Mouse (Mus musculus): ENCODE results near the gene Cpa1. TPM values are rescaled to one million over a fixed set of nuclear protein-coding genes. Genes with fewer than 3 reads are reported as not detected.

Cpa1 gene
- total RNA-seq, 2 experiments from 2014 or later, result not detected

DNA sequence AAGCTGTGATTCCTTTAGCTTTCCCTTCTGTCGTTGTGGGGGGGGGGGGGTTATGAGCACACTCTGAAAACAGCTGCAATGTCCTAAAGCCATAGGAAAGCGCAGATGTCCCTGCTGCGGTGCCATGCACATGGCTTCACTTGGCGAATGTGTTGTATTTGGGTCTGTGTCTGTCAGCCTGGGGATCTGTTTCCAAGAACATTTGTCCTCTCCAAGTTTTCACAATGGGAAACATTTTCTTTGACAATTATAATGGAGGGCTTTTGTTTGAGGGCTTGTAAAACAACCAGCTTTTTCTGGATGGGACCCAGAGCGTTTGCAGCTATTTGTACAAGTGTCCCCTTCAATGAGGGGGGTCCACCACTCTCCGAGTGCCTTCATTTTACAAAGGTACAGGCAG, 24.8 kb upstream of the Cpa1 start:
- intact Hi-C loops (cut with DNase I), result no loop called here
- TF ChIP-seq CTCF (IDR thresholded peaks at IDR 0.05), result no peak
- no peak for DNase-seq

DNA sequence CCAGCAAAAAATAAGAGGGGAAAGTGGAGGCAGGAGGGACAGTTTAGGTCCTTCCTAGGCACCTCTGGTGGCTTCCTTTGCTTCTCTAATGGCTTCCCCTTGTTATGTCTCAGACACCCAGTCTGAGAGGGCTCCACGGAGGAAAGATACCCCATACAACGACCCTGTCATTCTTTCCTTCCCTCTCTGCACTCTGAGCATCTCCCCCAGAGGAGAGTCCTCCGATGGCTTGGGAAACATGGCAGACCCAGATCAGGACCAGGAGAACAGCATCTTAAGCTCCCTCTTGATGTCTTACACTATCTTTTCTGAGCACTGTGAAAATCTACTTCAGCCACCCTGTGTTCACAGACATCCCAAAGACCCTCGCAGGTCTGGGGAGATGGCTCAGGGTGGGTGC, 23.3 kb upstream of the Cpa1 start:
- intact Hi-C loops (cut with DNase I), result no loop called here
- no peak for DNase-seq
- Histone ChIP-seq H3K4me3 (no peak overlapping the region), H3K27ac (no peak overlapping the region)
- no peak for TF ChIP-seq CTCF (IDR thresholded peaks at IDR 0.05)

More for the DNA sequence above, 24.8 kb upstream of the Cpa1 start:
- Histone ChIP-seq H3K4me3 (no peak overlapping the region), H3K27ac (no peak overlapping the region)

DNA sequence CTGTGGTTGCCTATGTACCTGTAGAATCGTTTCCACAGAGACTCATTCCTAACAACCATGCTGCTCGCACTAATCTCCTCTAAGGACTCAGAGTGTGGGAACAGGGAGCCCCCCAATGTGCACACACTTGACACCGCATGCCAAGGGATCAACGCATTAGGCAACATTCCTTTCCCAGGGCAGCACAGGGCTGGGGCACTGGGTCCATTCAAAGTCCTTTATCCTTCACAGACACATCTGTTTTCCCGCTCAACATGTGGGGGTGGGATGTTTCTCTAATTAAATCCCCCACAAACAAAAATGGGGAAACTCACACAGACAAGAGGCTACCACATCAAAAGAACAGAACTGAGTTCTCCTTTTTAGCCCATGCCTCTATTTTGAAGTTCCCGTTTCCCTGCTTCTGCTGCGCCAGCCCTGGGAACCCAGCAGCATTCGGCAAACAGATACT, 22.5 kb upstream of the Cpa1 start:
- intact Hi-C loops (cut with DNase I), result no loop called here
- Histone ChIP-seq H3K4me3 (0 out of 2 replicates have a peak overlapping the region, but pooled peaks have one; percentile 13), H3K27ac (no peak overlapping the region)
- no peak for DNase-seq
- no peak for TF ChIP-seq CTCF (IDR thresholded peaks at IDR 0.05)

DNA sequence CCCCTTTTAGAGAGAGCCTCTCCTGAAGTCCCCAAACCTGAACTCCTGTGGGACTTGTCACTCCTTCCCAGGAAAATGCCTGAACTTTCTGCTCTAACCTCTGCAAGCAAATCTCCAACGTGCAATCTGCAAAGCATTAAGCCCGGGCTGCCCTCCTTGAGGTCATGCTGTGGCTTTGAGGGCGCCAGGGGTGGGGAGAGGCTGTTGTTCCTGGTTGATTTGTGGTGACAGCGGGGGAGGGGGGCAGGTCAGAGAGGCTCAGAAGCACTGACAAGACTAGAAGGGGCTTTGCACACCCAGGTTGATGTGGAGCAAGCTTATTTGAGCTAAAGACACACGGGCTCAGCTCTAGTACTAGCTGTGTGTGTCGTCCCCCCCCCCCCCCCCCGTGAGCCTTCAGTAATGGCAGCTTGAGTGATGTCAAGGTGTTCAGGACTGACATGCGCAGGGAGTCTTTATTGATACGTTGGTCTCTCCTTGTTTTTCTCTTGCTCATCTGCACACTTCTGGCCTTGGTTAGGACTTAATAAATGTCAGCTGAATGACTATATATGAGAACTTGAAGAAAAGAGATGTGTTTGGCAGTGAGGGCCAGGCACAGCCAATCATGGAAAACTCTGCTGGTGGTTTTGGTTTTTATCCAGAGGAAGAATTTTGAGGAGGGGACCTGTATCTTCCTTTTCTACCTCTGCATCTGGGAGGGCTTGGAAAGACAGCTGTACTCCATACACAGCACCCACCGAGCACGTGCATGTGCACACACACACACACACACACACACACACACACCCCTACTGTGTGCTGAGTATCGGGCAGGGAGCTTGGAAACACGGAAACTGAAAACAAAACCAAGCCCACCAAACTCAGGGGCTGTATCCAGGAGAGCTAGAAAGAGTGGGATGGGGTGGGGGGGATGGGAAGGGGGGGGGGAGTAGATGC, 21.7 kb upstream of the Cpa1 start:
- Histone ChIP-seq H3K4me3 (peak overlapping the region; percentile 51; the same call in 1 of the 2 replicates), H3K27ac (no peak overlapping the region)
- DNase-seq, result no peak
- no peak for TF ChIP-seq CTCF (IDR thresholded peaks at IDR 0.05)
- intact Hi-C loops (cut with DNase I), result no loop called here

DNA sequence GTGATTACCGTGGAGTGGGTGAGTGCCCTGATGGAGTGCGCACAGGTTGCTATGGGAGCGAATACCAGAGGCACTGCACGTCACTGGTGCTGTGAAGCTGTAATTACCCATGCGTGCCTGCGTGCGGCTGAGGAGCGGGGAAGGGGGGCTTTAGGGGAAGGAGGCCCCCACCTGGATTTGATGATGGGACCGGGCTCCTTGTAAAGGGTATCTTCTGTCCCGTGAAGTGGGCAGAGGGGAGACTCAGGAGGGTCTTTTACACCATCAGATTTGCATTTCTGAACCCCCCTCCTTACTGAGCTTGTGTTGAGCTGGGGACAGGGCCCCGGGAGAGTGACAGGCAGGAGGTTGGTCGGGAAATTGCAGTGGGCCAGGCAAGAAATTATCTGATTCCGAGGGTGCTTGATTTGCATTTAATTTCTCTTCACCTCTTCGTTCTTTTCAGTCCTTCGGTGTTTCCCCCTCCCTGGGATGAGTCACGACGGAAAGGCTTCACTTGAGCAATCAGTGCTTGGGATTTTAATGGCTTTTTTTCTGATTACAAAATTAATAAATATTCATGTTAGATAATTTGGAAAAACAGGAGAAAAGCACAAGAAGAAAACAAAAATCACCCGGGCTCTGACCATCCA, 20.9 kb upstream of the Cpa1 start:
- DNase-seq, result no peak
- intact Hi-C loops (cut with DNase I), result no loop called here
- peak overlapping the region; percentile 51 for H3K4me3 ChIP-seq
- H3K27ac ChIP-seq, result peak overlapping the region; percentile 48
- TF ChIP-seq CTCF (IDR thresholded peaks at IDR 0.05), result no peak

DNA sequence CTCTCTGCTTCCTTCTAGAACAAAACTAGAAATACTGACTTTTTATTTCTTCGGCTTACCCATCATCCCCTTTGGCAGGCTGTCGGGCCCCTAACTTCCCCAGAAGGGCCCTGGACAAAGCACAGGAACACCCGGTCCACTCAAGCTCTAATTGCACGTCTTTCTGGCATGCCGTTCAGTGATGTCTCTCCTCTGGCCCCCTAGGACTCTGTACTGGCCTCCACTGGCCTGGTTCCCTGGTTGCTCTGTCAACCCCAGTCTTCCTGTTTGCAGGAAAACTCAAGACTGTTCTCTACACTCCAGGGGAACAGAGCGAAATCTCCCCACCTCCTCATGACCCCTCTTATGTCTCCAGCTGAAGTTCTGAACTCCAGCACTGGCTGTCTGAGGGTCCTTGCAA, 20.3 kb upstream of the Cpa1 start:
- intact Hi-C loops (cut with DNase I), result no loop called here
- Histone ChIP-seq H3K4me3 (no peak overlapping the region; the same call in 1 of the 2 replicates), H3K27ac (peak overlapping the region; percentile 48; the same call in 1 of the 2 replicates)
- DNase-seq, result peak; percentile 49
- no peak for TF ChIP-seq CTCF (IDR thresholded peaks at IDR 0.05)

DNA sequence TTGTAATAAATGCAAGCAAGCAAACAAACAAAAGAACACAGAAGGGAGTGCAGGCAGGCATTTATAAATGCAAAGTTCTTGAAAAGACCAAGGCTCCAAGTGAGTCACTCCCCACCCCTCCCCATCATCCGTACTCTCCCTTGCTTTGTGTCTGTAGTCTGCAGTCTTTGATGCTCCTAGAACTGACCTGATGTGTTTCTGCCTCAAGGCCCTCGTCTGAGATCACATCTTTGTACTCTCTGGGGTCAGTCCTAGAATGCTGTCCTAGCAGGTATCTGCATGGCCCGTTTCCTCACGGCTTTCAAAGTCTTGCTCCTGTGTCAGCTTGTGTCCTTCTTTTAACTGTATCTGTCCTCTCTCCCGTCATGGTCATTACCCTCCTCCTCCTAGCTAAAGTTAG, 19.4 kb upstream of the Cpa1 start:
- Histone ChIP-seq H3K4me3 (no peak overlapping the region), H3K27ac (no peak overlapping the region)
- no peak for DNase-seq

DNA sequence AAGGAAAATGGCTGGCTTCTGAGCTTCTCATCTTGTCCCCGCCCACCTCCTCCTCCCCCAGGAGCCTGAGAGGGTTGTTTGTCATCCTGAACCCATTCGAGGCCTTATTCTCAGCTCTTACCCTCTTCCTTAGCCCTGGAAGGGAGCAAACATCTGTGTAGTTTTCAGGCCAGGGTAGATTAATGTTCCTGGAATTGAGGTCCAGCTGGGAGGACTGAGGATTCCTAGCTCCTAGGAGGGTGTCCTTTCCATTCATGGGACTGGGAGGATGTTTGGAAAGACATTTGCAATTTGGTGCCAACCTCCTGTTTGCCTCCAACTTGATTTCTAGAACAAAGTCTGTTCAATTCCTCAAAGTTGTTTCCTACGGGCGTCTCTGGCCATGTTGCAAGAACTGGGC, 18.4 kb upstream of the Cpa1 start:
- peak; percentile 44 for DNase-seq
- intact Hi-C loops (cut with DNase I), result no loop called here
- no peak for TF ChIP-seq CTCF (IDR thresholded peaks at IDR 0.05)
- no peak overlapping the region for H3K4me3 ChIP-seq
- H3K27ac ChIP-seq, result peak overlapping the region; percentile 1; the same call in 1 of the 2 replicates

More for the DNA sequence above, 19.4 kb upstream of the Cpa1 start:
- TF ChIP-seq CTCF (IDR thresholded peaks at IDR 0.05), result no peak
- intact Hi-C loops (cut with DNase I), result no loop called here

DNA sequence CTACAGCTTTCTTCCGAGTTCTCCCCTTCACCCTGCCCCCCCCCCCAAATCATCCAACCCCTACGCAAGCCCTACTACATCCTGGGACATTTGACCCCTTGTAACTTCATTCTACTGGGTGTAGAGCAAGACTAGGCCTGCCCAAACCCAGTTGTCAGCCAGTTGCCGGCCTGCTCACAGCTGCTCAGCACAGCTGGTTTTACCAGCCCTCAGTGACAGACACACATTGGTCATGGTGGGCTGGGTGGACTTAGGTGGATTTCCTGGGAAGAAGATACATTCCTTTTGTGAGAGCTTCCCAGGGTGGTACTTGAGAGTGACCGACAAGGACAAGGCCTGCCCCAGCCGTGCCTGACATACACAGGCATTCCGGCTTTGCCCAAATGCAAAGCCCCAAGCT, 18.0 kb upstream of the Cpa1 start:
- Histone ChIP-seq H3K4me3 (no peak overlapping the region), H3K27ac (no peak overlapping the region)
- intact Hi-C loops (cut with DNase I), result no loop called here
- DNase-seq, result no peak
- TF ChIP-seq CTCF (IDR thresholded peaks at IDR 0.05), result no peak

DNA sequence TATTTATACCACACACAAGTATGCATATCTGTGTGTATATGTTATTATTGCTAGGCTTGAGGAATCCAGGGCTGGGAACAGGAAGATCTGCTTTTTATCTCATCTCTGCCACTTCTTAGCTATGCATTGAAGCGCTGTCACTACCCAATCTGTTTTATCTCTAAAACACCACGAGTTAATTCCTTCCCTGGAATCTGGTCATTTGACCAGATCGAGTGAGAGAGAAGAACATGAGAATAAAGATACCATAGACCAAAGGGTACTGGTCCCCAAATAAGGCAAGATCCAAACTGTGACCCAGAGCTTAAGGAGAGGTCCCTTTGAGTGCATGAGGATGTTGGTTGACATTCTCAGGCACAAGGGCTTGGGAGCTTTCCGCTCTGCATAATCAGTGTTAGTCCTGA, 17.0 kb upstream of the Cpa1 start:
- intact Hi-C loops (cut with DNase I), result no loop called here
- no peak overlapping the region for H3K27ac ChIP-seq
- no peak overlapping the region for H3K4me3 ChIP-seq
- no peak for DNase-seq
- no peak for TF ChIP-seq CTCF (IDR thresholded peaks at IDR 0.05)

DNA sequence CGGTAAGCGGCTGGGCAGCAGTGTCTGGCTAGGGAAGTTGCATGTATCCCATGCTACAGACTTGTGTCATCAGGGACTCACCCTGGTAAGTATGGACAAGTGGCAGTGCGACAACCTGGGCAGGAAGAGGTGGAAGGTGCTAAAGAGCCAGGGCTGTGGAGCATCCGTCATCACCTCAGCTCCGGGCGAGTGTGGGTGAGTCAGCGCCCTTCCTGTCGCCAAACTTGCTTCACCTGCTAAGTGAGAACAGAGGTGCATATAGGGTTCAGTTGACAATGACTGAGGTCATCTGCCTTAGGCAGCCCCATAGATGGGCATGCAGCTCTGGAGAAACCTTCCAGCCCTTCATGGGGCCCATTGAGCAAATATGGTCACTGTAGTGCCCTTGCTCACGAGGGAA, 14.3 kb upstream of the Cpa1 start:
- no peak overlapping the region for H3K4me3 ChIP-seq
- intact Hi-C loops (cut with DNase I), result no loop called here
- no peak for TF ChIP-seq CTCF (IDR thresholded peaks at IDR 0.05)
- DNase-seq, result no peak
- H3K27ac ChIP-seq, result no peak overlapping the region

DNA sequence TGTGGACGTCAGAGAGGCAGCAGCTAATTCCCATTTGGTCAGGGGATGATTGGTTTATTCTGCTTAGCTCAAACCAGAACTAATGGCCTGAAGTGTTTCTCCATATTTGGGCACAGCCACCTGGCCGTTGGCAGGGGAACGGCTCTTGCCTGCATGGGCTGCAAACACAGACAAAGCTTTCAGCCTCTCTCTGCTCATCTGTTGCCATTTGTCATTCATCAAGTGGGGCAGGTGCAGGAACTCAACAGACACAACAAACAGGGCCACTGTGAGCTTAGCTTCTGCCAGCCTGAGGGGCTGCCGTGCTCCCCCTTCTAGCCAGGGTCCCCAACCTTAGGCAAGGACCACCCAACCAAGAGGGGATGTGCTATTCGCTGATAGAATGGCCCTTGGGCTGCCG, 10.9 kb upstream of the Cpa1 start:
- no peak overlapping the region for H3K27ac ChIP-seq
- no peak for DNase-seq
- intact Hi-C loops (cut with DNase I), result no loop called here
- H3K4me3 ChIP-seq, result no peak overlapping the region
- TF ChIP-seq CTCF (IDR thresholded peaks at IDR 0.05), result no peak

DNA sequence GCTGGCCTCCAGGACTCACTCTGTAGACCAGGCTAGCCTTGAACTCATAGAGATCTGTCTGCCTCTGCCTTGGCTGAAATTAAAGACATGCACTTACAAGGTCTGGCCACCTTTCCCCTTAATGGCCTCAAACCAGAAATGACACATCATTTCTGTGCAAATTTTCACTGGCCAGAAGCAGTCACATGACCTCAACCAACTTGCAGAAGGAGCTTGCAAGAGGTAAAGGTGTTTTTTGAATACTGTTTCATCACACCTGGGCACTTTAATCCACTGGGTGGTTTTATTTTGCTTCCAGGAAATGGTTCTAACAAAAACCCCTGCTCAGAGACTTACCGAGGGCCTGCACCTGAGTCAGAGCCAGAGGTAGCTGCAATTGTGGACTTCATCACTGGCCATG, 9.0 kb upstream of the Cpa1 start:
- Histone ChIP-seq H3K27ac (no peak overlapping the region), H3K4me3 (no peak overlapping the region)
- DNase-seq, result no peak
- intact Hi-C loops (cut with DNase I), result no loop called here
- TF ChIP-seq CTCF (IDR thresholded peaks at IDR 0.05), result no peak

Measured in gastrocnemius, adult 2 months (tissue).